Mouse (Mus musculus) bone marrow macrophage, adult 2 months (primary cell): Measurements from ENCODE around the gene Cpt1c. TPM values are rescaled to one million over a fixed set of nuclear protein-coding genes. Genes with fewer than 3 reads are reported as not detected.
A peak's percentile ranks its signal among the peaks of the same experiment; 100 is the strongest.

Experiments used
- H3K27ac ChIP-seq: 2 replicates; pipeline ENCODE4 v1.5.1; 2012; ENCODE audit warnings: low read depth, low read length; ENCODE audit not compliant: insufficient read depth
- H3K4me1 ChIP-seq: 2 replicates; pipeline ENCODE4 v1.6.1; 2012; ENCODE audit warnings: low read length; ENCODE audit not compliant: control insufficient read depth, insufficient read depth
- H3K4me3 ChIP-seq: 2 replicates; pipeline ENCODE4 v1.5.1; 2012; ENCODE audit warnings: mild to moderate bottlenecking, low read length, moderate library complexity; ENCODE audit not compliant: insufficient read depth
- CTCF ChIP-seq: IDR thresholded peaks from 2 replicates; pipeline ENCODE4 v1.5.1; 2012; ENCODE audit warnings: low read depth, mild to moderate bottlenecking, low read length, moderate library complexity
- POLR2A ChIP-seq: IDR thresholded peaks from 2 replicates; pipeline ENCODE4 v1.6.1; 2012; ENCODE audit warnings: mild to moderate bottlenecking, low read depth, low read length, borderline replicate concordance
- polyA plus RNA-seq: library from polyadenylated mRNA; stranded (reverse); fragments of >200 nt; gene quantifications from 2 replicates; pipeline ENCODE4 v1.2.4, GENCODE M21; 2012; ENCODE audit not compliant: missing spikeins, insufficient read depth, insufficient read length

Cpt1c gene
- polyA plus RNA-seq, 1 experiment: 0.99 TPM

- TF ChIP-seq CTCF: no peak
- TF ChIP-seq POLR2A: no peak
- H3K4me3 ChIP-seq: no peak overlapping the region; the same call in 1 of the 2 replicates
- H3K27ac ChIP-seq: no peak overlapping the region
- H3K4me1 ChIP-seq: peaks cover 10% of the 10 kb centered on the region
Observed at GRCm38 (mm10) chr7:44983944-44984832, 9.5 kb upstream of the Cpt1c start.

- no peak overlapping the region for H3K27ac ChIP-seq
Observed at GRCm38 (mm10) chr7:44983085-44983484, 8.4 kb upstream of the Cpt1c start.

GRCm38 (mm10) chr7:44981539-44981938 is 6.9 kb upstream of the Cpt1c start:
- H3K4me3 ChIP-seq: no peak overlapping the region
- peaks cover 6% of the 10 kb centered on the region; the same call in 1 of the 2 replicates for H3K4me1 ChIP-seq
- TF ChIP-seq POLR2A (no peak), CTCF (no peak)
- H3K27ac ChIP-seq: no peak overlapping the region

More at GRCm38 (mm10) chr7:44983085-44983484, 8.4 kb upstream of the Cpt1c start:
- peaks cover 9% of the 10 kb centered on the region for H3K4me1 ChIP-seq
- TF ChIP-seq CTCF (peak; percentile 67; the same call in 1 of the 2 replicates), POLR2A (no peak)
- H3K4me3 ChIP-seq: no peak overlapping the region

GRCm38 (mm10) chr7:44978300-44978699 is 3.6 kb upstream of the Cpt1c start:
- H3K4me3 ChIP-seq: no peak overlapping the region
- no peak overlapping the region for H3K27ac ChIP-seq
- TF ChIP-seq CTCF: no peak
- no peak for TF ChIP-seq POLR2A
- no peaks in the 10 kb centered on the region for H3K4me1 ChIP-seq

DNA sequence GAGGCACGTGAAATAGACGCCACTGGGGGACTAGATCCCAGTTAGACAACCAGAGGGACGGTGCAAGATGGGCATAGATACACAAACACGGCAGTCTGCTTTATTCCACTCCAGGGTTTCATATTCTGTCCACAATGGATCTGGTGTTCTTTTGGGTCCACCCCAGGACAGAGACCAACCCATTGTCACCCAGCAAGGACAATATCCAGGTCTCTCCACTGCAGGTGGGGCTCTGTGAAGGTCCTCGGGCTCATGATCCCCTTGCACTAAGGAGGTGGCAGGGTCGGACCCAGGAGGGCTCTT is 417 bp upstream of the Cpt1c start:
- no peak for TF ChIP-seq CTCF
- TF ChIP-seq POLR2A: no peak
- no peaks in the 10 kb centered on the region for H3K4me1 ChIP-seq

DNA sequence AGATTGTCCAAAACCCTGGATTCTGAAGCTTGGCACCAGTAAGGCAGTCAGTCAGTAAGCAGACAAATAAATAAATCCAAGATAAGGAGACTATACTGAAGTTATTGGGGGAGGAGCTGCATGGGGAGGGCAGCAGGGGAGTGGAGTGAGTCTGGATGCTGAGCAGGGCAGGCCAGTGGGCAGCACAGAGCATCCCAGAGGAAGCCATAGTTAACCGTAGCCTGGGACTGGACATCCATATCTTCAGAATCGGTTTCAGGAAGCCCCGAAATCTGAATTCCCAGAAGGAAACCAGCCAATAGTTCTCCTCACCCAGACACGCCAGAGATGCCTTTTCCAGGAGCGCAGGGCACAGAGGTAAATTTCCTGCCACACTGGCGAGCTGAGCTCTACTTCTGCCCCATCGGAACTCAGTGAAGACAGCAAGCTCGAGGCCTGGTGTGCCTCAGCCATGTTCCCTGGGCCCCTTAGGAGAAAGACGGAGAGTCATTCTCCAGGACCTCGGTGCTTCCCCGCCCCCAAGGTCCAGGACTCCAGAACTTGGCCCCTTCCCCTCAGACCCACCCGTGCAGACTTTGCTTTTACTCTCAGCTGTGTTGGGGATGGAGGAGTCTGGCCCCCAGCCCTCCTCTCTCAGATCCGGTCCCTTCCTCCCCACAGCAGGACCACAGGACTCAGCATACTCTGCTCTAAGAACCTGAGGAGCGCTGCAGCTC is 1.1 kb downstream of the Cpt1c start:
- H3K4me1 ChIP-seq: no peaks in the 10 kb centered on the region
- H3K4me3 ChIP-seq: no peak overlapping the region
- TF ChIP-seq CTCF (no peak), POLR2A (no peak)
- H3K27ac ChIP-seq: no peak overlapping the region

More for the DNA sequence above, 417 bp upstream of the Cpt1c start:
- no peak overlapping the region for H3K27ac ChIP-seq
- no peak overlapping the region for H3K4me3 ChIP-seq

DNA sequence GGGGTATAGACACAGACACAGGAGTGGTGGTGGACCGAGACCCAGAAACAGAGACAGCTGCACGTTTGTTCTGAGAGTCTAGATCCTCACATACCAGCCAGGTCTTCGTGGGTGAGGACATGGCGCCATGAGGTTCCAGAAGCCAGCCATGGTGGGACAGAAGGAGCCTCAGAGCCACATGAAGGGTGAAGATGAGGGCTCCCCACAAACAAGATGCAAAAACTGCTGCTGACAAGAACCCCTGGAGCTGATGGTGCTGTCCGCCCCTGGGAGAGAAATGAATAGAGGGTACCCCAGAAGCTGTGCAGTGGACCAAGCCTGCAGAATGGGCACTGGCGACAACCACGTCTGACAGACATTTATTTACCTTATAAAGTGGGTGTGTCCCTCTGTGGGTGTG is 3.5 kb downstream of the Cpt1c start:
- no peak for TF ChIP-seq POLR2A
- TF ChIP-seq CTCF: no peak
- no peak overlapping the region for H3K27ac ChIP-seq
- no peaks in the 10 kb centered on the region for H3K4me1 ChIP-seq
- H3K4me3 ChIP-seq: no peak overlapping the region

- Histone ChIP-seq H3K4me1 (no peaks in the 10 kb centered on the region), H3K27ac (no peak overlapping the region), H3K4me3 (peak overlapping the region; percentile 46)
- TF ChIP-seq POLR2A: no peak
Observed at GRCm38 (mm10) chr7:44970231-44970691, 4.4 kb downstream of the Cpt1c start.

DNA sequence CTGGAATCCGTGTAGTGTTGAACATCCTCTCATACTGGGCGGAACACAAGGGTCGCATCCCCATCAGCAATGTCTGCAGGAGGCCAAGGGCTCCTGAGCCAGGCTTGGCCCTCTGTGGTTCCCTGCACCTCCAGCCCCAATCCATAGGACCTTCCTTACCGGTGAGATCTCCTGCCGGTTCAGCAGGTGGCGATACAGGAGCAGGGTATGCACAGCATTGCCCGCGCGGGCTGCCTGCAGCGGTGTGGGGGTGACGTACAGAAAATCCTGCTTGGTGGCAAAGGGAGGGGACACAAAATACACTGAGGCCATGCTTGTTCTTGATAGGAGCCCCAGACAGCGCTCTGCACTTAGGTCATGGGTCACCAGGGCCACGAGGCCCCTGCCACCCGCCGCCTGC is 8.0 kb downstream of the Cpt1c start:
- H3K27ac ChIP-seq: no peak overlapping the region
- peaks cover 8% of the 10 kb centered on the region for H3K4me1 ChIP-seq
- TF ChIP-seq CTCF: no peak
- no peak for TF ChIP-seq POLR2A
- H3K4me3 ChIP-seq: no peak overlapping the region

GRCm38 (mm10) chr7:44965975-44966374 is 8.7 kb downstream of the Cpt1c start:
- no peak for TF ChIP-seq CTCF
- Histone ChIP-seq H3K4me3 (no peak overlapping the region), H3K4me1 (peaks cover 12% of the 10 kb centered on the region), H3K27ac (no peak overlapping the region)
